Mouse (Mus musculus): ENCODE results near the gene Gimap3. TPM values are rescaled to one million over a fixed set of nuclear protein-coding genes. Genes with fewer than 3 reads are reported as not detected.

Gene Gimap3
- polyA plus RNA-seq (2011; ENCODE audit: insufficient read depth, insufficient read length, low replicate concordance, missing spikeins), result 15.3 and 36.7 TPM in 2 replicates

DNA sequence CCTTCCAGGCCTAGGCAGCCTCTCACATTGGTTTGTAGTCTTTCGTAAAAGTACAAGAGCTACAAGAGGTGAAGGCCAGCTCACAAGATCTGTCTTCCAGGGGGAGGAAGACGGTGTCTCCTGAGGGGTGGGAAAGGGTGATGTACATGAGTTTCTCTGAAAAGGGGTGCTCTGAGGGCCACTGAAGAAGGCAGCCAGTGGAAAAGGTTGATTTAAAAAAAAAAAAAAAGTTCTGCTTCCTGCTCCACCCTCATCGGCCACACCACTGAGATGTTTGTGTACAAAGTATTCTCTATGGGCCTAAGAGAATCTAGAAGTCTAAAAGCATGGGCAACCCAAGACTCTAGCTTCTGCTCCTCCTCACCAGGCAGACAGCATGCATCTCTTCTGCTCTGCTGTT, at the start of gene Gimap3:
Gene Gimap3, minus strand, starts transcription at position 156 of the 400 bp plus-strand sequence.
- Histone ChIP-seq H3K4me3 (replicated peaks; ENCODE audit: control insufficient read depth, low read depth, low read length) (peak within 1 kb of the TSS; percentile 58), H3K27ac (ENCODE audit: control insufficient read depth, insufficient read depth, low read depth, low read length, poor library complexity) (peak within 1 kb of the TSS; percentile 69), H3K4me1 (ENCODE audit: control insufficient read depth, insufficient read depth, low read length) (no peaks in the 10 kb centered on the region; the same call in 1 of the 2 replicates)
- no peak for TF ChIP-seq POLR2A (IDR thresholded peaks at IDR 0.05; ENCODE audit: borderline replicate concordance, control insufficient read depth, low read depth, low read length)
- no peak for TF ChIP-seq CTCF (IDR thresholded peaks at IDR 0.05; ENCODE audit: control insufficient read depth, insufficient read depth, low read length)
- 51% methylated on average over 3 of the region's 3 CpGs for WGBS

DNA sequence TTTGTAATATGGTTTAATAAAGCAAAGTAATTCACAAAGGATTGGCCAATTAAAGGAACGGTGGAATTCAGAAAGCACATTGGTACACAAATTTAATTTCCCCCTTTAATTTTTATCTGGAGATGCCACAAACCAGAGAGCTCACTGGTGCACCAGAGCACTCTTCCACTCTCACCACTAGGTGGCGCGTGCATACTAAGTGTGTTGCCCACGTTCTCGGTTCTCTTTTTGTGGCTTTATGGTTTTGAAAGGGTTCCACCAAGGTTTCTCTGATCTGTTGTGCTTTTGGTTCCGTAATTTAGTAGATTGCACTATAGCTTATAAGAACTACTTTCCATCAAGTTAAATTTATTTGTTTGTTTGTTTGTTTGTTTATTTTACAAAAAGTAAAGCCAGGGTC, 47.2 kb upstream of the Gimap3 start:
- 0% methylated on average over 6 of the region's 6 CpGs for WGBS

DNA sequence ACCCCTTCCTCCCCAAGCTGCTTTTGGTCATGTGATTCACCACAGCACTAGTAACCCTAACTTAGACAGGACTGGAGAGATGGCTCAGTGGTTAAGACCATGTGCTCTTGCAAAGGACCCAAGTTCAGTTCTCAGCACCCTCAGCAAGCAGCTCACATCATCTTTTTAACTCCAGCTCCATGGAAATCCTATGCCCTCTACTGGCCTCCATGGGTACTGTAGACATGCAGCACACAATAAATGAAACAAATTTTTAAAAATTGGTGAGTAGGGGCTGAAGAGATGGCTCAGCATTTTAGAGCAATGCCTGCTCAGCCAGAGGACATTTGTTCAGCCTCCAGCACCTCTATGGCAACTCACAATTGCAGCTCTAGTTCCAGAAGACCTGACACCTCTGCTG, 44.4 kb upstream of the Gimap3 start:
- Histone ChIP-seq H3K4me1 (ENCODE audit: control insufficient read depth, insufficient read depth, low read length) (peaks cover 1% of the 10 kb centered on the region; the same call in 1 of the 2 replicates), H3K27ac (ENCODE audit: control insufficient read depth, insufficient read depth, low read depth, low read length, poor library complexity) (no peak overlapping the region), H3K4me3 (replicated peaks; ENCODE audit: control insufficient read depth, low read depth, low read length) (no peak overlapping the region)
- no peak for TF ChIP-seq CTCF (IDR thresholded peaks at IDR 0.05; ENCODE audit: control insufficient read depth, insufficient read depth, low read length)
- TF ChIP-seq POLR2A (IDR thresholded peaks at IDR 0.05; ENCODE audit: borderline replicate concordance, control insufficient read depth, low read depth, low read length), result no peak

More for the DNA sequence above, 47.2 kb upstream of the Gimap3 start:
- peaks cover 1% of the 10 kb centered on the region; the same call in 1 of the 2 replicates for H3K4me1 ChIP-seq (ENCODE audit: control insufficient read depth, insufficient read depth, low read length)
- no peak for TF ChIP-seq POLR2A (IDR thresholded peaks at IDR 0.05; ENCODE audit: borderline replicate concordance, control insufficient read depth, low read depth, low read length)
- TF ChIP-seq CTCF (IDR thresholded peaks at IDR 0.05; ENCODE audit: control insufficient read depth, insufficient read depth, low read length), result peak; percentile 83
- no peak overlapping the region for H3K27ac ChIP-seq (ENCODE audit: control insufficient read depth, insufficient read depth, low read depth, low read length, poor library complexity)
- H3K4me3 ChIP-seq (replicated peaks; ENCODE audit: control insufficient read depth, low read depth, low read length), result no peak overlapping the region

GRCm38 (mm10) chr6:48809494-48810219, 39.0 kb upstream of the Gimap3 start:
- Histone ChIP-seq H3K4me1 (ENCODE audit: control insufficient read depth, insufficient read depth, low read length) (no peaks in the 10 kb centered on the region), H3K27ac (ENCODE audit: control insufficient read depth, insufficient read depth, low read depth, low read length, poor library complexity) (no peak overlapping the region), H3K4me3 (replicated peaks; ENCODE audit: control insufficient read depth, low read depth, low read length) (no peak overlapping the region)
- TF ChIP-seq CTCF (IDR thresholded peaks at IDR 0.05; ENCODE audit: control insufficient read depth, insufficient read depth, low read length) (no peak), POLR2A (IDR thresholded peaks at IDR 0.05; ENCODE audit: borderline replicate concordance, control insufficient read depth, low read depth, low read length) (no peak)
- WGBS, result 76% methylated on average over 3 of the region's 3 CpGs

GRCm38 (mm10) chr6:48806746-48807145, 36.1 kb upstream of the Gimap3 start:
- Histone ChIP-seq H3K27ac (ENCODE audit: control insufficient read depth, insufficient read depth, low read depth, low read length, poor library complexity) (no peak overlapping the region), H3K4me3 (replicated peaks; ENCODE audit: control insufficient read depth, low read depth, low read length) (no peak overlapping the region), H3K4me1 (ENCODE audit: control insufficient read depth, insufficient read depth, low read length) (no peaks in the 10 kb centered on the region)
- TF ChIP-seq CTCF (IDR thresholded peaks at IDR 0.05; ENCODE audit: control insufficient read depth, insufficient read depth, low read length) (no peak), POLR2A (IDR thresholded peaks at IDR 0.05; ENCODE audit: borderline replicate concordance, control insufficient read depth, low read depth, low read length) (no peak)
- WGBS, result 72% methylated on average over 3 of the region's 3 CpGs

GRCm38 (mm10) chr6:48804346-48804745, 33.7 kb upstream of the Gimap3 start:
- no peak overlapping the region for H3K27ac ChIP-seq (ENCODE audit: control insufficient read depth, insufficient read depth, low read depth, low read length, poor library complexity)
- 87% methylated on average over 5 of the region's 5 CpGs for WGBS
- TF ChIP-seq POLR2A (IDR thresholded peaks at IDR 0.05; ENCODE audit: borderline replicate concordance, control insufficient read depth, low read depth, low read length), result no peak
- TF ChIP-seq CTCF (IDR thresholded peaks at IDR 0.05; ENCODE audit: control insufficient read depth, insufficient read depth, low read length), result no peak
- no peak overlapping the region for H3K4me3 ChIP-seq (replicated peaks; ENCODE audit: control insufficient read depth, low read depth, low read length)
- no peaks in the 10 kb centered on the region for H3K4me1 ChIP-seq (ENCODE audit: control insufficient read depth, insufficient read depth, low read length)

GRCm38 (mm10) chr6:48803406-48804051, 32.9 kb upstream of the Gimap3 start:
- TF ChIP-seq CTCF (IDR thresholded peaks at IDR 0.05; ENCODE audit: control insufficient read depth, insufficient read depth, low read length) (no peak), POLR2A (IDR thresholded peaks at IDR 0.05; ENCODE audit: borderline replicate concordance, control insufficient read depth, low read depth, low read length) (no peak)
- Histone ChIP-seq H3K4me3 (replicated peaks; ENCODE audit: control insufficient read depth, low read depth, low read length) (no peak overlapping the region), H3K4me1 (ENCODE audit: control insufficient read depth, insufficient read depth, low read length) (no peaks in the 10 kb centered on the region)

DNA sequence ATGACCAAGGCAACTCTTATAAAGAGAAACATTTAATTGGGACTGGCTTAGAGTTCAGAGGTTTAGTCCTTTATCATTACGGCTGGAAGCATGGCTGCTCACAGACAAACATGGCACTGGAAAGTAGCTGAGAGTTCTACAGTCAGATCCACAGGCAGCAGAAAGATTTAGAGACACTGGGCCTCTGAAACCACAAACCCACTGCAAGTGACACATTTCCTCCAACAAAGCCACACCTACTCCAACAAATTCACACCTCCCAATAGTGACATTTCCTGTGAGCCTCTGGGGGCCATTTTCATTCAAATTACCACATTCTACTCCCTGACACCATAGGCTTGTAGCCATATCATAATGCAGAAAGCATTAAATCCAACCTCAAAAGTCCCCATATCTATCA, 31.2 kb upstream of the Gimap3 start:
- WGBS, result 3% methylated on average over 1 of the region's 1 CpGs
- H3K27ac ChIP-seq (ENCODE audit: control insufficient read depth, insufficient read depth, low read depth, low read length, poor library complexity), result no peak overlapping the region
- TF ChIP-seq CTCF (IDR thresholded peaks at IDR 0.05; ENCODE audit: control insufficient read depth, insufficient read depth, low read length) (no peak), POLR2A (IDR thresholded peaks at IDR 0.05; ENCODE audit: borderline replicate concordance, control insufficient read depth, low read depth, low read length) (no peak)
- H3K4me3 ChIP-seq (replicated peaks; ENCODE audit: control insufficient read depth, low read depth, low read length), result no peak overlapping the region
- H3K4me1 ChIP-seq (ENCODE audit: control insufficient read depth, insufficient read depth, low read length), result no peaks in the 10 kb centered on the region

More at GRCm38 (mm10) chr6:48803406-48804051, 32.9 kb upstream of the Gimap3 start:
- no peak overlapping the region for H3K27ac ChIP-seq (ENCODE audit: control insufficient read depth, insufficient read depth, low read depth, low read length, poor library complexity)
